Mouse (Mus musculus): ENCODE data around the gene Hmcn2. TPM values are rescaled to one million over a fixed set of nuclear protein-coding genes. Genes with fewer than 3 reads are reported as not detected.

Gene Hmcn2
- polyA plus RNA-seq, 1 experiment, result 4.1 TPM

DNA sequence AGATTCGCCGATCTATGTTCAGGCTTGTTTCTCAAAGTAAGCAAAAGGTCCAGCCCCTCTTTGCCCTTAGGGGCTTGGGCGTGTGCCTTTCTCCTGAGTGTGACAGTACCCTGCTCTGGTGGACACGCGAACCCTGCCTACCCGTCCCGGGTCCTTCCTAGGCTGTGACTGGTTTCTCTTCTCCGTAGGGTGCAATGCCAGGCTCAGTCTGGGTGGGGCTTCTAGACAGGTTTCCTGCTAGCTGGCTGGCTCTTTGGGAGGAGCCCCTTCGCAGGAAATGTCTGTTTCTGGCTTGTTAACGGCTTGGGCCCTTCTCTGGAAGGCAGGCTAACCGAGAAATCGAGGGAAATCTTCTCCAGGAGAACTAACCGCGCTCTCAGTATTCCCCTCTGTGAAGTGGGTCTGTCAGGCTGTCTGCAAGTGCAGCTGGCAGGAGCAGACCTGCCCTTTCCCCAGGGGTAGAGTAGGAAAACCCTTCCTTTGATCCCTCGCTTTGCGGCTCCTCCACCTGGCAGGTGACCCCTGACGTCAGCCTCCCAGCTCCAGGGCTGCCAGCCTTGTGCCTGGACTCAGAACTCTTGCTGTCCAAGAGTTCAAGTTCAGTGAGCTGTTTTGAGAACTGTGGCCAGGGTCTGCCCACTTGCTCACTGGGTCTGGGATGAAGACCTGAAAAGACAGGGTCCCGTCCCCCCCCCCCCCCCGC is 156.6 kb downstream of the Hmcn2 start:
- peaks cover 21% of the 10 kb centered on the region for H3K79me2 ChIP-seq (ENCODE audit: control insufficient read depth, insufficient read depth)
- H3K79me3 ChIP-seq (ENCODE audit: low read depth), result no peaks in the 10 kb centered on the region
- TF ChIP-seq CEBPB (IDR thresholded peaks at IDR 0.05; ENCODE audit: low read depth) (no peak), MAX (IDR thresholded peaks at IDR 0.05) (peak; percentile 5)
- peak overlapping the region; percentile 56 for H3K4me3 ChIP-seq (ENCODE audit: insufficient read depth, poor library complexity, severe bottlenecking)
- H3K27me3 ChIP-seq (ENCODE audit: control insufficient read depth, insufficient read depth, insufficient read length), result no peaks in the 10 kb centered on the region
- peak overlapping the region; percentile 56 for H3ac ChIP-seq (ENCODE audit: control insufficient read depth, insufficient read length, low read depth)
- H3K36me3 ChIP-seq (ENCODE audit: control insufficient read depth, insufficient read depth), result peaks cover 3% of the 10 kb centered on the region

DNA sequence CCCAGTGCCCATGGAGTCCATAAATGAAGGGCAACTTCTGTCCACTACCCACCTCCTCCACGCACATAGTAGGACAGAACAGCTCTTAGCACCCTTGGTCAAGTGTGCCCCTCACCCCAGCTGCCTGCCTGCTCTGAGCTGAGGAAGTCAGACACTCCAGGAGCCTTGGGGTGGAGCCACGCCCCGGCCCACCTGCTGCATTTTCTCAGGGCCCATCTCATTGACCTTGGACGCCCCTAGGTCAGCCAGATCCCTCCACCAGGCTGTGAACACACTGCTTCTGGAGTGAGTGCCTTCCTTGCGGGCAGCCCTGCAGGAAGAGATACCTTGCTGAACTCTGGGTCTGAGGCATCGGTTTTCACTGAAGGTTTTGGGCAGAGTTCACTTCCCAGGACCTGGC is 157.4 kb downstream of the Hmcn2 start:
- Histone ChIP-seq H3K79me2 (ENCODE audit: control insufficient read depth, insufficient read depth) (peaks cover 21% of the 10 kb centered on the region), H3K4me3 (ENCODE audit: insufficient read depth, poor library complexity, severe bottlenecking) (peak overlapping the region; percentile 56), H3K27me3 (ENCODE audit: control insufficient read depth, insufficient read depth, insufficient read length) (no peaks in the 10 kb centered on the region), H3K36me3 (ENCODE audit: control insufficient read depth, insufficient read depth) (peaks cover 7% of the 10 kb centered on the region), H3K79me3 (ENCODE audit: low read depth) (no peaks in the 10 kb centered on the region), H3ac (ENCODE audit: control insufficient read depth, insufficient read length, low read depth) (no peak overlapping the region)
- TF ChIP-seq MAX (IDR thresholded peaks at IDR 0.05), result no peak
- no peak for TF ChIP-seq FOSL1 (IDR thresholded peaks at IDR 0.05; ENCODE audit: insufficient read depth, low read length, poor library complexity, severe bottlenecking)
- no peak for TF ChIP-seq CTCF (IDR thresholded peaks at IDR 0.05; ENCODE audit: control insufficient read depth, insufficient read depth, insufficient read length)
- TF ChIP-seq CEBPB (IDR thresholded peaks at IDR 0.05; ENCODE audit: low read depth), result no peak
- TF ChIP-seq MYOG (IDR thresholded peaks at IDR 0.05; ENCODE audit: control insufficient read depth, extremely low read depth, insufficient read length), result no peak
- TF ChIP-seq USF1 (IDR thresholded peaks at IDR 0.05; ENCODE audit: low read depth), result no peak
- no peak for TF ChIP-seq MYOD1 (IDR thresholded peaks at IDR 0.05; ENCODE audit: control insufficient read depth, insufficient read length, low read depth)

DNA sequence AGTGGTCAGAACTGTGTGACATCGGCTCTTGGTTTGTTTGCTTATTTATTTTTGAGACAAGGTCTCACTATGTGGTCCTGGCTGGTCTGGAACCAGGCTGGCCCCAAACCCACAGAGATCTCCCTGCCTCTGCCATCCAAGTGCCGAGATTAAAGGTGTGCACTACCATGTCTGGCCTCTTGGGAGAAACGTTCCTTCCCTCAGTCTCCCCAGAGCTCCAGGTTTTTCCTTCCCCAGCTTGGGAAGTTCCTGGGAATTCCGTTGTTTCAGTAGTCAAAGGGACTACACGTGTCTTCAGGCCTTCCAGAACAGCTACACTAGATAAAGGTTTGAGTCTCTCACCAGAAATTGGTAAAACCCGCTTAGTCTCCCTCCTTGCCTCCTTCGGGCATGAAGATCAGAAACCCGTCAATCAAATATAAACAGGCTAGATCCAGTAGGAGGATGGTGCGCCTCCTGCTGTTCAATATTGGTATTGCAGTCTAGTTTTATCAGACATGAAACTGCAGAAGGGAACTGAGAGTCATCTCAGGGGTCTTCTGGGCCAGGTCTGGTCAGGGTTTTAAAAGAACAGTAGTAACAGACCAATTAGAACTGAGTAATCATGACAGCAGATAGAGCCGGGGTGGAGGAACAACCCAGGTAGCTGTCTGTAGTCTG is 158.3 kb downstream of the Hmcn2 start:
- Histone ChIP-seq H3ac (ENCODE audit: control insufficient read depth, insufficient read length, low read depth) (no peak overlapping the region), H3K27me3 (ENCODE audit: control insufficient read depth, insufficient read depth, insufficient read length) (no peaks in the 10 kb centered on the region), H3K79me2 (ENCODE audit: control insufficient read depth, insufficient read depth) (peaks cover 21% of the 10 kb centered on the region), H3K4me3 (ENCODE audit: insufficient read depth, poor library complexity, severe bottlenecking) (no peak overlapping the region), H3K36me3 (ENCODE audit: control insufficient read depth, insufficient read depth) (peaks cover 16% of the 10 kb centered on the region), H3K79me3 (ENCODE audit: low read depth) (no peaks in the 10 kb centered on the region)
- TF ChIP-seq MAX (IDR thresholded peaks at IDR 0.05), result no peak
- peak; percentile 12 for TF ChIP-seq CTCF (IDR thresholded peaks at IDR 0.05; ENCODE audit: control insufficient read depth, insufficient read depth, insufficient read length)

DNA sequence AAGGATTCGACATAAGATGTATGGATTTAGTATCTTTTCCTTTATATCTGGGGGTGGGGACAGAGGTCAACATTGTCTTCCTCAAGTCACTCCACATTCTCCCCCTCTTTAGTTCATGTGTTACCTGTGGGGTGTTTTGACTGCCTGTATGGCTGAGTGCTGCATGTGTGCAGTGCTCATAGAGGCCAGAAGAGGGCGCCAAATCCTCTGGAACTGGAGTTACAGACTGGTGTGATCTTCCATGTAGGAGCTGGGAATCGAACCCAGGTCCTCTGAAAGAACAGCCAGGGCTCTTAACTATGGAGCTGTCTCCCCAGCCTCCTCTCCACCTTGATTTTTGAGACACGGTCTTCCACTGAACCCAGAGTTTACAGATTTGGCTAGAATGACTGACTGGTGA is 159.7 kb downstream of the Hmcn2 start:
- Histone ChIP-seq H3K4me3 (ENCODE audit: insufficient read depth, poor library complexity, severe bottlenecking) (no peak overlapping the region), H3K36me3 (ENCODE audit: control insufficient read depth, insufficient read depth) (peaks cover 19% of the 10 kb centered on the region), H3K79me3 (ENCODE audit: low read depth) (no peaks in the 10 kb centered on the region), H3ac (ENCODE audit: control insufficient read depth, insufficient read length, low read depth) (no peak overlapping the region), H3K27me3 (ENCODE audit: control insufficient read depth, insufficient read depth, insufficient read length) (no peaks in the 10 kb centered on the region), H3K79me2 (ENCODE audit: control insufficient read depth, insufficient read depth) (peaks cover 21% of the 10 kb centered on the region)
- no peak for TF ChIP-seq CEBPB (IDR thresholded peaks at IDR 0.05; ENCODE audit: low read depth)
- no peak for TF ChIP-seq MYOD1 (IDR thresholded peaks at IDR 0.05; ENCODE audit: control insufficient read depth, insufficient read length, low read depth)
- TF ChIP-seq MAX (IDR thresholded peaks at IDR 0.05), result no peak
- TF ChIP-seq CTCF (IDR thresholded peaks at IDR 0.05; ENCODE audit: control insufficient read depth, insufficient read depth, insufficient read length), result no peak
- no peak for TF ChIP-seq FOSL1 (IDR thresholded peaks at IDR 0.05; ENCODE audit: insufficient read depth, low read length, poor library complexity, severe bottlenecking)
- no peak for TF ChIP-seq USF1 (IDR thresholded peaks at IDR 0.05; ENCODE audit: low read depth)
- no peak for TF ChIP-seq MYOG (IDR thresholded peaks at IDR 0.05; ENCODE audit: control insufficient read depth, extremely low read depth, insufficient read length)

DNA sequence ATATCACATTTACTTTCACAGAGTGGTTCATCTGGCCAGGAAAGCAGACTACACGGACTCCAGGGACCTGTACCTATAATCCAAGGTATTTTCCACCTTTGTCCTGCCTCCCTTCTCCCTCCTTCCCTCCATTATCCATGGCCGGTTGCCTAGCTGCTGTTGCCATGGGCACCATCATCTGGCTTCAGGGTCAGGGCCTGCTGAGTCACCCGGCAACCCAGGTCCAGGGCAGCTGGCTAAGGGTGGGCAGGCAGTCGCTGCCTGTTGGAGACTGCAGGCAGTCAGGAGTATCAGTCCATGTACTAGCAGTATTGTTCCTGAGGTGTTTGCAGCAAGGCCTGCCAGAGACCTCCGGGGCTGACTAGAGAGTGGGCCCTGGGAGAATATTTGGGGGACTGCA is 160.5 kb downstream of the Hmcn2 start:
- H3K36me3 ChIP-seq (ENCODE audit: control insufficient read depth, insufficient read depth), result peaks cover 25% of the 10 kb centered on the region
- no peak overlapping the region for H3ac ChIP-seq (ENCODE audit: control insufficient read depth, insufficient read length, low read depth)
- no peak overlapping the region for H3K4me3 ChIP-seq (ENCODE audit: insufficient read depth, poor library complexity, severe bottlenecking)
- no peaks in the 10 kb centered on the region for H3K27me3 ChIP-seq (ENCODE audit: control insufficient read depth, insufficient read depth, insufficient read length)
- no peaks in the 10 kb centered on the region for H3K79me3 ChIP-seq (ENCODE audit: low read depth)
- TF ChIP-seq CTCF (IDR thresholded peaks at IDR 0.05; ENCODE audit: control insufficient read depth, insufficient read depth, insufficient read length) (no peak), CEBPB (IDR thresholded peaks at IDR 0.05; ENCODE audit: low read depth) (no peak), MAX (IDR thresholded peaks at IDR 0.05) (no peak), MYOD1 (IDR thresholded peaks at IDR 0.05; ENCODE audit: control insufficient read depth, insufficient read length, low read depth) (no peak), FOSL1 (IDR thresholded peaks at IDR 0.05; ENCODE audit: insufficient read depth, low read length, poor library complexity, severe bottlenecking) (no peak), MYOG (IDR thresholded peaks at IDR 0.05; ENCODE audit: control insufficient read depth, extremely low read depth, insufficient read length) (no peak), USF1 (IDR thresholded peaks at IDR 0.05; ENCODE audit: low read depth) (no peak)
- H3K79me2 ChIP-seq (ENCODE audit: control insufficient read depth, insufficient read depth), result peaks cover 21% of the 10 kb centered on the region

Measured in C2C12 (cell line).